Mouse (Mus musculus): Measurements from ENCODE around the gene 1700003F12Rik.

- TF ChIP-seq GATA1 (IDR thresholded peaks at IDR 0.05; ENCODE audit: borderline replicate concordance, low read length) (no peak), FLI1 (IDR thresholded peaks at IDR 0.05; ENCODE audit: low read length) (no peak)
Observed at GRCm38 (mm10) chr2:154593025-154593424, 46.1 kb downstream of the 1700003F12Rik start.

All from megakaryocyte, embryonic 14.5 days (primary cell).